Mouse (Mus musculus) yolk sac, embryonic 10.5 days (tissue): ENCODE data around the gene Gtse1.

Source experiments
- DNase-seq: peaks from one replicate; pipeline ENCODE4 v3.0.0-alpha.2; 2017; ENCODE audit warnings: low spot score

Gene Gtse1

DNA sequence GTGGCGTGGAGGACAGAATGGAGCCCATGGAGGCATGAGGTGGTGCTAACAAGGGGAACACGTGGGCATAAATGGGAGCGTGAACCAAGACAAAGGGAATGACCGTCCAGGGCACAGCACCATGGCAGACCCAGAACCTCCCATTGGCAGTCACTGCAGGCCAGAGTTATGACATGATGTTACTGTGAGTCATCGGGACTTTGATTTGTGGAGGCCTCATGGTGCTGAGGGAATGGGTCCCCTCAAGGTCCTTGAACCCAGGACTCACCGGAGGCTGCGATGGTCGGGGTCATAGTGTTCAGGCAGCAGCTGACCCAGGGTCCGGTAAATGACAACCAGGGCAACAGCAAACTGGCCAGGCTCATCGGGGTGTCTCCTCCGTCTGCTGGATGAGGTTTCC is 62.3 kb downstream of the Gtse1 start:
- no peak for DNase-seq
